Mouse (Mus musculus) megakaryocyte, embryonic 14.5 days (primary cell): ENCODE measurements around the gene Mras.

ENCODE experiments used
- FLI1 ChIP-seq: IDR thresholded peaks from 2 replicates; pipeline ENCODE4 v1.6.1; 2012; ENCODE audit warnings: low read length, inconsistent platforms, mixed read lengths
- GATA1 ChIP-seq: IDR thresholded peaks from 3 replicates; pipeline ENCODE4 v1.6.1; 2012; ENCODE audit warnings: mixed read lengths, low read length, inconsistent platforms, borderline replicate concordance

DNA sequence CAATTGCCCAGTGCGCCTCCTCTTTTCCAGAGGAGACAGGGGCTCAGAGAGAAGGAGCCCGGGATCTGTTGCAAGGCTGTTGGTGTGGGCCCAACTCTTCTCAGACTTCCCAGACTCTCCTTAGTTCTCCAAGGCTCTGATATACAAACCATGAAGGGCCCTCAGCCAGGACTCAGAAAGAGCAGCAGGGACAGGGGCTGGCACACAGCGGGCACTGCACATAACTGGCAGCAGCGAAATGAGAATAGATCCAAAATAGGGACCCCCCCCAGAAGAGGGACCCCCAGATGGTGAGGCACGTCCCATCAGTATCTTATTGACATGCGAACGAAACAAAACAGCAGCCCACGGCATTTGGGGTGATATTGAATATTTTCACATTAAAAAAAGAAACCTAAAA lies 44.0 kb downstream of the Mras start:
- TF ChIP-seq GATA1, result no peak
- TF ChIP-seq FLI1, result no peak
